Mouse (Mus musculus) CH12.LX (cell line): ENCODE measurements around the gene Timm44. TPM values are rescaled to one million over a fixed set of nuclear protein-coding genes. Genes with fewer than 3 reads are reported as not detected.

Experiments used
- DNase-seq: peaks from one replicate; pipeline ENCODE4 v3.0.0-alpha.2; 2013; ENCODE audit errors: extremely low read depth
- H3K27ac ChIP-seq: 2 replicates; pipeline ENCODE4 v1.5.1; 2012; ENCODE audit warnings: low read depth, mild to moderate bottlenecking, control low read depth, moderate library complexity; ENCODE audit not compliant: insufficient read depth
- H3K27me3 ChIP-seq: replicated peaks from 2 replicates; pipeline ENCODE3; 2012; ENCODE audit warnings: inconsistent platforms
- H3K36me3 ChIP-seq, 2 experiments: replicated peaks in 1 of 2; 2 replicates each; pipeline versions ENCODE3 to v1.6.1; 2012; ENCODE audit warnings: inconsistent platforms in 1 of 2, low read length in 1 of 2, mild to moderate bottlenecking in 1 of 2, mixed read lengths in 1 of 2, moderate library complexity in 1 of 2; ENCODE audit not compliant: control insufficient read depth in 1 of 2, insufficient read depth in 1 of 2
- H3K4me1 ChIP-seq, 2 experiments: 2 replicates each; pipeline ENCODE4 v1.6.1; 2012; ENCODE audit warnings: inconsistent platforms in 1 of 2, moderate library complexity in 1 of 2; ENCODE audit not compliant: insufficient read depth in 2 of 2, control insufficient read depth in 1 of 2
- H3K4me2 ChIP-seq: 2 replicates; pipeline ENCODE4 v1.6.1; 2012; ENCODE audit warnings: low read depth, mild to moderate bottlenecking, control low read depth; ENCODE audit not compliant: poor library complexity, insufficient read depth, severe bottlenecking
- H3K4me3 ChIP-seq, 3 experiments: fragments of 150-350 bp in 1 of 3; sonication (generic) in 1 of 3; replicated peaks in 1 of 3; 2 replicates each; pipeline versions ENCODE3 to v1.5.1; 2011 to 2012; ENCODE audit warnings: low read depth in 2 of 3, low read length in 2 of 3, mild to moderate bottlenecking in 2 of 3, moderate library complexity in 2 of 3, control low read depth in 1 of 3, improper control_type of control experiment in 1 of 3, inconsistent platforms in 1 of 3, mixed read lengths in 1 of 3; ENCODE audit not compliant: poor library complexity in 1 of 3
- H3K79me2 ChIP-seq: replicated peaks from 2 replicates; pipeline ENCODE4 v1.6.1; 2012; ENCODE audit warnings: mild to moderate bottlenecking, moderate library complexity; ENCODE audit not compliant: control insufficient read depth, poor library complexity, insufficient read depth, severe bottlenecking; ENCODE audit errors: extremely low read depth
- H3K9ac ChIP-seq: 2 replicates; pipeline ENCODE4 v1.6.1; 2012; ENCODE audit warnings: low read depth, mild to moderate bottlenecking, control low read depth, moderate library complexity; ENCODE audit not compliant: insufficient read depth
- H3K9me3 ChIP-seq: replicated peaks from 2 replicates; pipeline ENCODE3; 2012; ENCODE audit warnings: low read length, inconsistent platforms, mixed read lengths
- BHLHE40 ChIP-seq: IDR thresholded peaks from 2 replicates; pipeline ENCODE4 v1.6.1; 2011; ENCODE audit warnings: mild to moderate bottlenecking, low read depth, low read length, improper control_type of control experiment
- CHD1 ChIP-seq: IDR thresholded peaks from 2 replicates; pipeline ENCODE4 v1.6.1; 2012; ENCODE audit warnings: low read depth, low read length, improper control_type of control experiment, inconsistent platforms
- CHD2 ChIP-seq: IDR thresholded peaks from 2 replicates; pipeline ENCODE4 v1.6.1; 2011; ENCODE audit warnings: low read length, improper control_type of control experiment
- ELF1 ChIP-seq: IDR thresholded peaks from 2 replicates; pipeline ENCODE4 v1.6.1; 2014; ENCODE audit warnings: low read depth, mild to moderate bottlenecking, inconsistent platforms, low read length, improper control_type of control experiment
- ETS1 ChIP-seq: conservative IDR thresholded peaks from 2 replicates; pipeline ENCODE4 v1.6.1; 2012; ENCODE audit warnings: low read depth, mild to moderate bottlenecking, inconsistent platforms, low read length, improper control_type of control experiment, moderate library complexity
- GABPA ChIP-seq: IDR thresholded peaks from 2 replicates; pipeline ENCODE4 v1.6.1; 2012; ENCODE audit warnings: low read depth, low read length, improper control_type of control experiment, inconsistent platforms; ENCODE audit not compliant: insufficient replicate concordance
- HCFC1 ChIP-seq: IDR thresholded peaks from 2 replicates; pipeline ENCODE4 v1.6.1; 2012; ENCODE audit warnings: low read depth, mild to moderate bottlenecking, inconsistent platforms, low read length, improper control_type of control experiment
- IRF4 ChIP-seq: IDR thresholded peaks from 2 replicates; pipeline ENCODE4 v1.6.1; 2014; ENCODE audit warnings: low read depth, mild to moderate bottlenecking, inconsistent platforms, low read length, improper control_type of control experiment
- JUN ChIP-seq: IDR thresholded peaks from 2 replicates; pipeline ENCODE4 v1.6.1; 2011; ENCODE audit warnings: low read depth, mild to moderate bottlenecking, low read length, improper control_type of control experiment, moderate library complexity; ENCODE audit not compliant: insufficient read depth
- JUND ChIP-seq: conservative IDR thresholded peaks from 2 replicates; pipeline ENCODE4 v1.6.1; 2011; ENCODE audit warnings: low read depth, low read length, improper control_type of control experiment
- KAT2A ChIP-seq: IDR thresholded peaks from 2 replicates; pipeline ENCODE4 v1.6.1; 2012; ENCODE audit warnings: low read length, improper control_type of control experiment, inconsistent platforms; ENCODE audit not compliant: insufficient replicate concordance
- MAFK ChIP-seq: IDR thresholded peaks from 2 replicates; pipeline ENCODE4 v1.6.1; 2011; ENCODE audit warnings: low read length, improper control_type of control experiment; ENCODE audit not compliant: insufficient replicate concordance
- MAX ChIP-seq: IDR thresholded peaks from 2 replicates; pipeline ENCODE4 v1.6.1; 2011; ENCODE audit warnings: low read length, improper control_type of control experiment
- MXI1 ChIP-seq: IDR thresholded peaks from 2 replicates; pipeline ENCODE4 v1.6.1; 2011; ENCODE audit warnings: mild to moderate bottlenecking, low read depth, low read length, improper control_type of control experiment
- NRF1 ChIP-seq: IDR thresholded peaks from 2 replicates; pipeline ENCODE4 v1.6.1; 2014; ENCODE audit warnings: low read depth, mild to moderate bottlenecking, inconsistent platforms, low read length, improper control_type of control experiment, moderate library complexity
- POLR2A ChIP-seq: IDR thresholded peaks from 2 replicates; pipeline ENCODE4 v1.6.1; 2011; ENCODE audit warnings: low read depth, mild to moderate bottlenecking, improper control_type of control experiment, low read length
- POLR2AphosphoS2 ChIP-seq: IDR thresholded peaks from 2 replicates; pipeline ENCODE4 v1.6.1; 2011; ENCODE audit warnings: low read depth, low read length, improper control_type of control experiment
- RAD21 ChIP-seq: IDR thresholded peaks from 2 replicates; pipeline ENCODE4 v1.6.1; 2011; ENCODE audit warnings: low read depth, mild to moderate bottlenecking, low read length, improper control_type of control experiment, moderate library complexity
- RCOR1 ChIP-seq: conservative IDR thresholded peaks from 2 replicates; pipeline ENCODE4 v1.6.1; 2012; ENCODE audit warnings: low read depth, mild to moderate bottlenecking, inconsistent platforms, low read length, improper control_type of control experiment
- TBP ChIP-seq: conservative IDR thresholded peaks from 2 replicates; pipeline ENCODE4 v1.6.1; 2011; ENCODE audit warnings: low read depth, low read length, improper control_type of control experiment
- TCF12 ChIP-seq: IDR thresholded peaks from 2 replicates; pipeline ENCODE4 v1.6.1; 2014; ENCODE audit warnings: low read depth, mild to moderate bottlenecking, inconsistent platforms, low read length, improper control_type of control experiment
- UBTF ChIP-seq: IDR thresholded peaks from 2 replicates; pipeline ENCODE4 v1.6.1; 2012; ENCODE audit warnings: low read depth, mild to moderate bottlenecking, inconsistent platforms, low read length, improper control_type of control experiment, moderate library complexity
- USF1 ChIP-seq: IDR thresholded peaks from 2 replicates; pipeline ENCODE4 v1.6.1; 2014; ENCODE audit warnings: low read depth, mild to moderate bottlenecking, inconsistent platforms, low read length, improper control_type of control experiment
- USF2 ChIP-seq: conservative IDR thresholded peaks from 2 replicates; pipeline ENCODE4 v1.6.1; 2011; ENCODE audit warnings: low read depth, low read length, improper control_type of control experiment
- ZC3H11A ChIP-seq: IDR thresholded peaks from 2 replicates; pipeline ENCODE4 v1.6.1; 2012; ENCODE audit warnings: low read depth, mild to moderate bottlenecking, inconsistent platforms, low read length, improper control_type of control experiment
- ZKSCAN1 ChIP-seq: IDR thresholded peaks from 2 replicates; pipeline ENCODE4 v1.6.1; 2012; ENCODE audit warnings: low read depth, inconsistent platforms, low read length, improper control_type of control experiment, borderline replicate concordance
- ZMIZ1 ChIP-seq: IDR thresholded peaks from 2 replicates; pipeline ENCODE4 v1.6.1; 2012; ENCODE audit warnings: low read depth, mild to moderate bottlenecking, inconsistent platforms, low read length, improper control_type of control experiment
- dilution Hi-C: fragments of 300-500 bp; cut with MboI; formaldehyde crosslinking; loops from 2 replicates; pipeline ENCODE4 v1.14.3; 2020; ENCODE audit warnings: low sequenced_read_pairs; ENCODE audit not compliant: extremely low pct_unique_long_range_greater_than_20kb, extremely low pct_ligation_motif_present
- in situ Hi-C: fragments of 300-500 bp; cut with MboI; formaldehyde crosslinking; loops from 3 replicates; pipeline ENCODE4 v1.14.3; 2019; ENCODE audit warnings: low sequenced_read_pairs, low pct_ligation_motif_present, low pct_unique_long_range_greater_than_20kb, mixed read lengths
- polyA plus RNA-seq: library from polyadenylated mRNA; unstranded; fragments of >175 nt; gene quantifications from 2 replicates; pipeline ENCODE4 v1.2.1, GENCODE M21; 2012; ENCODE audit warnings: low read depth; ENCODE audit not compliant: insufficient read length
- total RNA-seq, 2 experiments: library from RNA; depleted of rRNA; stranded (reverse); fragments of 300-350 nt in 1 of 2; fragments of >200 nt in 1 of 2; gene quantifications; 2 replicates each; pipeline ENCODE4 v1.2.3; 2012 to 2014

Gene Timm44
- total and polyA plus RNA-seq, 3 experiments: 109 to 147 (median 143) TPM

DNA sequence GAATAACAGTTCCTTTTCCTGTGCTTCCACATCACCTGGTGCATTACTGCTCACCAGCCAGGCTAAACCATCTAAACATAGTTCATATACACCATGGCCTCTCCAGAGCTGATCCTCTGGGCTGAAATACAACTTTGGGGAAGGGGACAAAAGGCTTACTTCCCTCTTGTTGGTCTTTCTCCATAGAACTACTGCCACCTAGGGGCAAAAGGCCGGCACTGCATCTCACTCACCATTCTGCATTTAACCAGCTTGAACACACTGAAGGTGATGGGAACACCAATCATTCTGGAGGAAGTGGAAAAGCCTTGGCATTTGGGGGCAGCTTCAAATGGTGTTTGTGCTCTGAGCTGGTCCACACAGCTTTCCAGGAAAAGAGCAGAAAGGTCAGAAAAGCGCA is 46.8 kb upstream of the Timm44 start (continued):
- no peak for TF ChIP-seq JUND
- TF ChIP-seq MAX: no peak
- TF ChIP-seq ZMIZ1: no peak
- TF ChIP-seq ZKSCAN1: no peak
- TF ChIP-seq JUN: no peak
- TF ChIP-seq IRF4: no peak; the same call in 1 of the 2 replicates
- TF ChIP-seq NRF1: no peak
- no peak for TF ChIP-seq CHD1

- dilution Hi-C loops: no loop called here
- in situ Hi-C loops: no loop called here
- H3K4me2 ChIP-seq: no peak overlapping the region
- peaks cover 2 to 57% of the 10 kb centered on the region in 2 experiments for H3K4me1 ChIP-seq
- peaks cover 23 to 57% of the 10 kb centered on the region in 2 experiments for H3K36me3 ChIP-seq
- no peak for DNase-seq
- H3K9me3 ChIP-seq: no peaks in the 10 kb centered on the region
- H3K79me2 ChIP-seq: peaks cover 91% of the 10 kb centered on the region
- H3K9ac ChIP-seq: no peak overlapping the region
- H3K27ac ChIP-seq: no peak overlapping the region
- no peak overlapping the region for H3K4me3 ChIP-seq
- no peaks in the 10 kb centered on the region for H3K27me3 ChIP-seq
- TF ChIP-seq RCOR1 (no peak), MAFK (no peak), JUND (no peak), RAD21 (no peak), UBTF (no peak), CHD2 (no peak), ELF1 (no peak), POLR2AphosphoS2 (no peak)
- TF ChIP-seq, all 38 proteins: peak for 0
Observed at GRCm38 (mm10) chr8:4321031-4321430, 45.3 kb upstream of the Timm44 start.

DNA sequence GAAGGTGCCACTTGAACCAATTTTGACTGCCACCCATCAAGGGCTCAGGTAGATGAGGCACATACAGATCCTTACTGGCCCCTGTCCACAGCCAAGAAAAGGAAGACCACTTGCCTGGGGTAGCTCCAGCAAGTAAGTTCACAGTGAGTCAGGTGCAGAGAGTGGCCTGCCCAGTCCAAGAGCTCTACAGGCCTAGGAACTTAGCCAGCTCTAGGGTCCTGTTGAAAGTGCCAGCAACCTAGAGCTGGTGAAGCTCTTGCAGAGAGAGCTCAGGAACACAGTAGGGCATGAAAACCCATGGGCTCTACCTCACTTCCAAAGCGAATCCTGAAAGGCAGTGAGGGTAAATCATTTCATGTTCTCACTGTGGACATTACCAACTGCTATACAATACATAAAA is 44.7 kb upstream of the Timm44 start:
- peaks cover 91% of the 10 kb centered on the region for H3K79me2 ChIP-seq
- H3K36me3 ChIP-seq: peaks cover 23 to 61% of the 10 kb centered on the region in 2 experiments
- no peak for DNase-seq
- dilution Hi-C loops: no loop called here
- in situ Hi-C loops: no loop called here
- no peak overlapping the region for H3K4me3 ChIP-seq
- H3K4me2 ChIP-seq: no peak overlapping the region
- H3K4me1 ChIP-seq: peaks cover 2 to 53% of the 10 kb centered on the region in 2 experiments
- TF ChIP-seq GABPA (no peak), ZMIZ1 (no peak), USF2 (no peak), ETS1 (no peak), JUN (no peak), ZC3H11A (no peak), KAT2A (no peak), HCFC1 (no peak), MXI1 (no peak), TBP (no peak), USF1 (no peak), RCOR1 (no peak), TCF12 (no peak), UBTF (no peak), POLR2A (no peak), CHD2 (no peak), BHLHE40 (no peak)
- H3K27ac ChIP-seq: no peak overlapping the region
- H3K9me3 ChIP-seq: no peaks in the 10 kb centered on the region
- no peak overlapping the region for H3K9ac ChIP-seq
- H3K27me3 ChIP-seq: no peaks in the 10 kb centered on the region
